Mouse (Mus musculus): Measurements from ENCODE around the gene Tsfm.
"Not testable (repeated sequence)": the region's sequence is repeated elsewhere in the genome, so short reads cannot be mapped to it uniquely, and the experiment has no call there.

The Tsfm gene

DNA sequence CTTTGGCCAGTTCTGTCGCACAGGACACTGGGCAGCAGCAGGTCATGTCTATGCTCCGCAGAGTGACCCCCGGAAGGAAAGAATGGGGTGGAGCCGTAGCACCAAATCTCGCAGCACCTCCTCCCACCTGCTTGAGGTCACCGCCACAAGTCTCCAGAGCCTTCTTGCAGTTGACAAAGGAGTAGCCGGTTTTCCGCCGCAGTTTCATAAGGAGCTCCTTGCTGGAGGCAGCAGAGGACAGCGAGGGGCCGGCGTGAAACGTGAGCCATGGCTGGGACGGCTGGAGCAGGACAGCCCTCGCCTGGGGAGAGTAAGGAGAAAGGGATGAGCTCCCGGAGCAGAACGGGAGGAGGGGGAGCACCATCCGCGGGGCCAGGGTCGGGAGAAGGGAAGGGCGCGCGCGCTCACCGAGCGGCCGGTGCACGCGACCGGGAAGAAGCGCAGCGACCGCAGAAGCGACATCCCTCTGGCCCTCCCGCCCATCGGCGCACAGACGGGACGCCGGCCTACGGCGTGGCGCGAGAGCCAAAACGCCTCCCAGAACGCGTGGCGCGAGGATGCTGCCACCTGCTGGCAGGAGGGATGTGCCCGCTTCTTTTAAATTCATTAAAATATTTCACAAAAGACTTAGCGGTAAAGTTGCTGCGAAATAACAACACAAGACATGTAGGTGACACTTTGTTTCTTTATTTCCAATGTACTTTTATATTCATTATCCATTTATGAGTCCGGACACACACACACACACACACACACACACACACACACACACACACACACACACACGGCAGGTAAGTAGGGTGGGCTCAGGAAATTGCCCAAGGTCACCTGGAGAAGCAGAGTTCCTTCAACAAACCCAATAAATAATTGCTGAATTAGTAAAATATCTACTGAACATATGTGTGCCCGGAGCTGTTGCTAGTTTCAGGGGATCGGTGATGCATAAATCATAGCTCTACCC lies at the start of gene Tsfm:
Gene Tsfm, minus strand, starts transcription at position 505 of the 961 bp plus-strand sequence.
- in situ Hi-C loops (cut with MboI; ENCODE audit: low sequenced_read_pairs): no loop called here

DNA sequence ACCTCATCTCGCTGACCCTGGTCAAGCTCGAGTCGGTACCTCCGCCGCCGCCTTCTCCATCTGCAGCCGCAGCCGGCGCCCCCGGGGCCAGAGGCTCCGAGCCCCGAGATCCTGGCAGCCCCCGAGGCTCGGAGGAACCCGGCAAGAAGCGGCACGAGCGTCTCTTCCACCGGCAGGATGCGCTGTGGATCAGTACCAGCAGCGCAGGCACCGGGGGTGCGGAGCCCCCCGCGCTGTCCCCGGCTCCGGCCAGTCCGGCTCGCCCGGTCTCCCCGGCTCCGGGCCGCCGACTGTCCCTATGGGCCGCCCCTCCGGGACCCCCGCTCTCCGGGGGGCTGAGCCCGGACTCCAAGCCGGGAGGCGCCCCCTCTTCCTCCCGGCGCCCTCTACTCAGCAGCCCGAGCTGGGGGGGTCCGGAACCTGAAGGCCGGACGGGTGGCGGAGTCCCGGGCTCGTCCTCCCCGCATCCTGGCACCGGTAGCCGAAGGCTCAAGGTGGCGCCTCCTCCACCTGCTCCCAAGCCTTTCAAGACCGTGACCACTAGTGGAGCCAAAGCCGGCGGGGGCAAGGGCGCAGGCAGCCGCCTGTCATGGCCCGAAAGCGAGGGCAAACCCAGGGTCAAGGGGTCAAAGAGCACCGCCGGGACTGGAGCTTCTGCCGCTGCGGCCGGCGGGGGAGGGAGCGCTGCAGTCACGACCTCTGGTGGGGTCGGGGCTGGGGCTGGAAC lies 49.2 kb upstream of the Tsfm start:
- in situ Hi-C loops (cut with MboI; ENCODE audit: low sequenced_read_pairs): no loop called here

DNA sequence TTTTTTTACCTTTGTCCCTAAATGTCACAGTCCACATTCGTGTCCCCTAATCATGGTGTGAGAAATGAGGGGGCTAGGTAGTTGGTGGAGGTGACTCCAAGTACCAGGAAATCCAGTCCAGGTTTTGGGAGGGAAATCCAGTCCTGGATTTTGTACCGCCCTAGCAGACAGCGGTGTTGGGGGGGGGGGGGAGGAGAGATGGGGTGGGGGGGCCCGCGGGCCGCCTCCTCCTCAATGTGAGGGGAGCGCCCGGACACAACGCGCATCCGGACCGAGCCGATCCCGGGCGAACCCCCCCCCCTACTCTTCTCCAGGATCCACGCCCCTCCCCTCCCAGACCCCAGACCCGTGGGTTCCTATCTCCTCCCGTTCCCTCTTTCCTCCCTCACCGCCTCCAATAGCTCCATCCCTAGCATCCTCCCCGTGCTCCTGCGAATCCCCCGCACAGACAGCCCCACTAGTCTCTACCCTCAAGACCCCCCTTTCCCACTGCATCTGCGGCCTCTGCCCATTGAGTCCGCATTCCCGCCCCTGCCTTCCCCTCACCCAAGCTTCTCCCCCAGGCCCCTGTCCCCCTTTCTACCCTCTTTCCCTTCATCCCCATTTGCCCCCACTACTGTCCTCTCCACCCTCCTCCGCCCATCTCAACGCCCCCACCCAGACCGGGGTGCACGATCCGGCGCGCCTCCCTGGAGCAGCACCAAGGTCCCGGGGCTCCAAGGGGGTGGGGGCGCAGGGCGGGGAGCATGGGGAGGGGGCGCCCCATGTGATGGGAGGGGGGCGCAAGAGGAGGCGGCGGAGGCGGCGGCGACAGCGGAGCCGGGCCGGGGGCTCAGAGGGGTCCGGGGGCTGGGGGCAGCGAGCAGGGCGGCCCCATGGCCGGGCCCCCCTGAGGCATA lies 48.3 kb upstream of the Tsfm start:
- in situ Hi-C loops (cut with MboI; ENCODE audit: low sequenced_read_pairs): no loop called here

- in situ Hi-C loops (cut with MboI; ENCODE audit: low sequenced_read_pairs): no loop called here
Measured at GRCm38 (mm10) chr10:127078001-127078676, 47.5 kb upstream of the Tsfm start.

DNA sequence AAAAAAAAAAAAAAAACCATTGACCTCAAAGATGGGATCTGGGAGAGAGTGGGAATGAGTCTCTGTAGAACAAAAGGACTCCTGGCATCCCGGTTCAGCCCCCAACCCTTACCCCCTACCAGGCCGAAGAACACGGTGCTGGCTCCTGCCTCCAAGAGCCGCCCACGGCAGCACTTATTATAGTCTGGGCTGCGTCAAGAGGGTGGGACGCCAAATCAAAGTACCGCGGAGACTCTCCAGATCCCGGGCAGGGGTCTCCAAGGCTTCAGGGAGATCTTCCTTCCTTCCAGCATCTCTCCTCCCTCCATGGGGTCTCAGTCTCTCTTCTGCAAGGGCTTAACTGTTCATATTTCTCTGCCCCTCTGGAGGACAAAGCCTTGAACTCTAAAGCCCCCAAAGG lies 46.9 kb upstream of the Tsfm start:
- in situ Hi-C loops (cut with MboI; ENCODE audit: low sequenced_read_pairs): no loop called here

DNA sequence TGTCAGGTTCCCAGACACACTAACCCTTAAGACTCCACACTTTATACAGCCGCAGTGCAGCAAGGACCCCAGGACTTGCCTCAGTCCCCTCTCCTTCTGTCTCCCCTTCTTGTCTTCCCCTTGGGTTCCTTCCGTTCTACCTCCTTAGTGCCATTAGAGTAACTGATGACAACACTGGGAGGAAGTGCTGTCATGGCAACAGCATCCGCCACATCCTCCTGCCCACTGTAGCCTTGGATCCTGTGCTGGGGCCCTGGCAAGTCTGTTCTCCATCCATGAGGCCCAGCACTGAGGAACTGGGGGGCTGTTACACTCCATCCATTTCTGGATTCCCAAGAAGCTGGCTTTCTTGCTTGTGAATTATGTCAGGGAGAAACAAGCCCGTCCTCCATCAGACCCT lies 45.4 kb upstream of the Tsfm start:
- in situ Hi-C loops (cut with MboI; ENCODE audit: low sequenced_read_pairs): no loop called here

DNA sequence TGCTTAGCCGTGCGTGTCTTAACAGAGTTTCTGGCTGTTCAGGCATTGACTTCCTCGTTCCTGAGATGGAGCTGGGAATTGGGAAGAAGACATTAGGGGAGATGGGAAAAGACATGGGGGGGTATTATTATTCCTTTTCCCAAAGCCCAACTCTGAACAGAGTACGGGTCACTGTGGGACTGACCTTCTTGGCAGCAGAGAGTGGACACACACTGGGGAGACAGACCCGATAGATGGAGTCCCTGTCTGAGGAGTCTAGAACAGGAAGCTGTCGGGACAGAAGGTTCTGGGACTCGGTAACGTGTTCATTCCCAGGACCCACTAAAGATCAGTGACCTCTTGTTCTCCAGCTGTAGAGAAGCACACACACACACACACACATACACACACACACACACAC lies 45.0 kb upstream of the Tsfm start:
- in situ Hi-C loops (cut with MboI; ENCODE audit: low sequenced_read_pairs): no loop called here

DNA sequence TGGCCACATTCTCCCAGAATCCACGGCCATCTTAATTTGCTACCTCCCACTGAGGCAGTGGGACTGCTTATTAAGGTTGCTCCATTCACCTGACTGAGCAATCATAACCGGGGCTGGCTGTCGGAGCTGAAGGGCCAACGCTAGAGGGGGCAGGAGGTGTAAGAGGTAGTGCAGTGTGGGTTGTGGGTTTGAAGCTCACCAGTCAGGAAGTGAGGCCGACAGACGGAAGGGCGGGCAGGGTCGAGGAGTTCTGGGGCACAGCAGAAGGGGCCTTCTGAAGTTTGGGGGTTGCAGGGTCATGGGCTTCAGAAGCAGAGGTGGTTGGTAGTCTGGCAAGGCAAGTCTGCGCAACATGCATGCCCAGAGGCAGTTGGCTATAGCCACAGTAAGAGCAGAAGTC lies 44.4 kb upstream of the Tsfm start, which contains the start of gene Agap2:
Gene Agap2, plus strand, starts transcription at position 205 of the 400 bp plus-strand sequence.
- in situ Hi-C loops (cut with MboI; ENCODE audit: low sequenced_read_pairs): no loop called here

GRCm38 (mm10) chr10:127073981-127074380 lies 43.3 kb upstream of the Tsfm start:
- in situ Hi-C loops (cut with MboI; ENCODE audit: low sequenced_read_pairs): no loop called here

- in situ Hi-C loops (cut with MboI; ENCODE audit: low sequenced_read_pairs): not testable (repeated sequence)
Measured at GRCm38 (mm10) chr10:127072969-127073368, 42.3 kb upstream of the Tsfm start.

- in situ Hi-C loops (cut with MboI; ENCODE audit: low sequenced_read_pairs): not testable (repeated sequence)
Measured at GRCm38 (mm10) chr10:127072270-127072669, 41.6 kb upstream of the Tsfm start.

GRCm38 (mm10) chr10:127071203-127071602 lies 40.6 kb upstream of the Tsfm start:
- in situ Hi-C loops (cut with MboI; ENCODE audit: low sequenced_read_pairs): no loop called here

GRCm38 (mm10) chr10:127070190-127071121 lies 39.8 kb upstream of the Tsfm start, which contains the start of gene Tspan31:
TSS of gene Tspan31 (minus strand) at chr10:127070264.
- in situ Hi-C loops (cut with MboI; ENCODE audit: low sequenced_read_pairs): no loop called here

DNA sequence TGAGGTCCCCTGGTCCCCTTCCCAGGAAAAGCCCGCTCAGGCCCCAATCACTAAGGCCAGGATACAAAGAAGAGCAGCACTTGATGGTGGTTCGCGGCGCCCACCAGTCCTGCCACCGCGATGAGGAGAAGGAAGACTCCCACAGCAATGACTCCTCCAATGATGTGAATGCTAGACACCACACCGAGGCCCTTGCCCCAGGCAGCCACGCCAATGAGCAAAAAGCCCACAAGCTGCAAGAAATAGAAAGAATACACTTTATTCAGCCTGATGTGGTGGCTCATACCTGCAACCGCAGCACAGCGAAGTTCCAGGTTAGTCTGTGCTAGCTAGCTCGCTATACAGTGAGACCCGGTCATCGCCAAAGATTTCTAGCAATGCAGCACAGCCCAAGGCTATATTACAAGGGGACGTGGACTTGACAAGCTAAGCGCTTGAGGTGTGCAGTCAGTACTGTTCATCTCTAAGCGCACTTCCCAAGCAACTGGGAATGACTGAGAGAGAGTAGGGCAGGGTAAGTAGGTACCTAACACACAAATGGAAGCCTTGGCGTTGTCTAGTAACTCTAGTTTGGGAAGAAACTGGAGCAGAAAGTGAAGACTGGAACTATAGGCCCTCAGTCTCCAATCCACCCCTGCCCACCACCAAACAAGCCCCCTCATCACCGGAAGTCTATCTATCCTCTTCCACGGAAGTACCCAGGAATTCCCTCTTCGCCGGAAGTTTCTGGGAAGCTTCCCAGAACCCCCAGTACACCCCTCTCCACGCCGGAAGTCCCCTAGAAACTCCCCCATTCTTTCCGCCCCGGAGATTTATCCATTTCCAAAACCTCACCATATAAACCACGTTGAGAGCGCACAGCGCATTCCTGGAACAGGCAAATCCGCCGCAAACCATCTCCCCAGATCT lies 38.9 kb upstream of the Tsfm start:
- in situ Hi-C loops (cut with MboI; ENCODE audit: low sequenced_read_pairs): no loop called here

GRCm38 (mm10) chr10:127068360-127069038 lies 37.9 kb upstream of the Tsfm start:
- in situ Hi-C loops (cut with MboI; ENCODE audit: low sequenced_read_pairs): no loop called here

DNA sequence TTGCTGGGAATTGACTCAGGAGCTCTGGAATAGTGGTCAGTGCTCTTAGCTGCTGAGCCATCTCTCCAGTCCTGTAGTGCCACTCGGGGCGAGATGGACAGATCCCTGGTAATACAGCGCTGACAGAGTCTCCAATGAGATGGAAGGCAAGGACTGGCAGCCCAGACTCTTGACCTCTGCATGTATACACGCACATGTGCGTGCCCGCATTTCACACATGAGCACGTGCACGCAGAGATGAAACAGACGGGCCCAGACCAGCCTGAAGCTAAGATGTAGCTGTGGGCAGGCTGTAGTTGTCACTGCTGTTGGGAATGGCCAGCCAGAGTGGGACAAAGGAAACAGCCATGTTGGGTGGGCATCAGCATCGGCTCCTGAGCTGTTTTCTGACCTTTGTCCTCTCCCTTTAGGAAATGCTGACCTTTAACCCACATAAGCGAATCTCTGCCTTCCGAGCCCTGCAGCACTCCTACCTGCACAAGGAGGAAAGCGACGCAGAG lies 35.9 kb upstream of the Tsfm start:
- in situ Hi-C loops (cut with MboI; ENCODE audit: low sequenced_read_pairs): no loop called here

DNA sequence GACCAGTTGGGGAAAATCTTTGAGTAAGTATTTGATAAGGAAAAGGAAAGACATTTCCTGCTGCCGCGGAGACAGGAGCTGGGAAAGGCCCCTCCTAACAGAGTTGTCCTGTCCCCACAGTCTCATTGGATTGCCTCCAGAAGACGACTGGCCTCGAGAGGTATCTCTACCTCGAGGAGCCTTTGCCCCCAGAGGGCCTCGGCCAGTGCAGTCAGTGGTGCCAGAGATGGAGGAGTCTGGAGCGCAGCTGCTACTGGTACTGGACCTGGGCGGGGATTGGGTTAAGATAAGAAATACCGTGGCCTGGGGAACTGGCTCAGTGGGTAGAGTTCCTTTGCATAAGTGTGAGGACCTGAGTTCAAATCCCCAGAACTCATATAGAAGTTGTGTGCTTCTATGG lies 35.3 kb upstream of the Tsfm start:
- in situ Hi-C loops (cut with MboI; ENCODE audit: low sequenced_read_pairs): no loop called here

All from CH12F3 (cell line).